Mouse (Mus musculus): ENCODE results near the gene Rapgef6.

The Rapgef6 gene

GRCm38 (mm10) chr11:54694291-54694690 is 171.6 kb downstream of the Rapgef6 start:
- DNase-seq: no peak

- DNase-seq: peak; percentile 29 to 55
Observed at GRCm38 (mm10) chr11:54695951-54696350, 173.3 kb downstream of the Rapgef6 start.

- peak in 1 of 2 experiments; percentile 24 for DNase-seq
Observed at GRCm38 (mm10) chr11:54697611-54698010, 175.0 kb downstream of the Rapgef6 start.

GRCm38 (mm10) chr11:54698636-54699035 is 176.0 kb downstream of the Rapgef6 start:
- no peak for DNase-seq

GRCm38 (mm10) chr11:54699972-54700371 is 177.3 kb downstream of the Rapgef6 start:
- no peak for DNase-seq

- DNase-seq: no peak
Observed at GRCm38 (mm10) chr11:54701848-54702247, 179.2 kb downstream of the Rapgef6 start.

- peak; percentile 67 to 91 for DNase-seq
Observed at GRCm38 (mm10) chr11:54703306-54703705, 180.7 kb downstream of the Rapgef6 start.

- DNase-seq: no peak
Observed at GRCm38 (mm10) chr11:54708153-54708552, 185.5 kb downstream of the Rapgef6 start.

- DNase-seq: no peak
Observed at GRCm38 (mm10) chr11:54709645-54710044, 187.0 kb downstream of the Rapgef6 start.

GRCm38 (mm10) chr11:54710512-54711293 is 188.1 kb downstream of the Rapgef6 start:
- no peak for DNase-seq

GRCm38 (mm10) chr11:54712849-54713248 is 190.2 kb downstream of the Rapgef6 start:
- no peak for DNase-seq

- no peak for DNase-seq
Observed at GRCm38 (mm10) chr11:54717893-54718292, 195.2 kb downstream of the Rapgef6 start.

- DNase-seq: no peak
Observed at GRCm38 (mm10) chr11:54718601-54719000, 196.0 kb downstream of the Rapgef6 start.

GRCm38 (mm10) chr11:54722057-54722456 is 199.4 kb downstream of the Rapgef6 start:
- DNase-seq: no peak

GRCm38 (mm10) chr11:54724353-54725034 is 201.8 kb downstream of the Rapgef6 start:
- DNase-seq: peak in 1 of 2 experiments; percentile 38

- DNase-seq: no peak
Observed at GRCm38 (mm10) chr11:54726571-54727062, 204.0 kb downstream of the Rapgef6 start.

GRCm38 (mm10) chr11:54727327-54727901 is 204.8 kb downstream of the Rapgef6 start:
- peak in 1 of 2 experiments; percentile 34 for DNase-seq

- no peak for DNase-seq
Observed at GRCm38 (mm10) chr11:54728371-54728770, 205.7 kb downstream of the Rapgef6 start.

- no peak for DNase-seq
Observed at GRCm38 (mm10) chr11:54729311-54729710, 206.7 kb downstream of the Rapgef6 start.

GRCm38 (mm10) chr11:54730931-54731330 is 208.3 kb downstream of the Rapgef6 start:
- DNase-seq: no peak

- no peak for DNase-seq
Observed at GRCm38 (mm10) chr11:54731367-54731766, 208.7 kb downstream of the Rapgef6 start.

- DNase-seq: peak in 1 of 2 experiments; percentile 52
Observed at GRCm38 (mm10) chr11:54733546-54733945, 210.9 kb downstream of the Rapgef6 start.

GRCm38 (mm10) chr11:54735114-54735513 is 212.5 kb downstream of the Rapgef6 start:
- DNase-seq: no peak
